Mouse (Mus musculus): ENCODE measurements around the gene Opa3.

DNA sequence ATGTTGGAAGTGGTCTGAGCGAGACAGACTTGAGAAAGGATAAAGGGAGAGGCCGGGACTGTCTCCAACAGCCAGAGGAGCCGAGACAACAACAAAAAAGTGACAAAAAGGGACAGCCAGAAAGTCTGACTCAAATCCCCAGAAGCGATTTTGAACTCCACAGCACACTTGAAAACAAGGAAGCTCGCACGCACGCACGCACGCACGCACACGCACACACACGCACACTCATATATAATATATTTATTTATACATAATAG, 74.8 kb downstream of the Opa3 start:
- no peak for TF ChIP-seq GATA1 (IDR thresholded peaks at IDR 0.05; ENCODE audit: borderline replicate concordance, low read length)
- TF ChIP-seq FLI1 (IDR thresholded peaks at IDR 0.05; ENCODE audit: low read length): no peak

All from megakaryocyte, embryonic 14.5 days (primary cell).